Mouse (Mus musculus) common myeloid progenitor, adult 5-6 weeks (primary cell): ENCODE measurements at regions not wholly inside any gene's neighbourhood (a gene's known extent, or its start where the extent isn't known, plus 50 kb on each side); places are given as distances from the start of the nearest gene placed in this dataset.

Experiments used
- ATAC-seq: replicated peaks from 2 replicates; pipeline ENCODE4 v1.8.0; 2016; ENCODE audit warnings: low read depth, mild to moderate bottlenecking, moderate TSS enrichment, inconsistent platforms; ENCODE audit not compliant: poor library complexity, severe bottlenecking

DNA sequence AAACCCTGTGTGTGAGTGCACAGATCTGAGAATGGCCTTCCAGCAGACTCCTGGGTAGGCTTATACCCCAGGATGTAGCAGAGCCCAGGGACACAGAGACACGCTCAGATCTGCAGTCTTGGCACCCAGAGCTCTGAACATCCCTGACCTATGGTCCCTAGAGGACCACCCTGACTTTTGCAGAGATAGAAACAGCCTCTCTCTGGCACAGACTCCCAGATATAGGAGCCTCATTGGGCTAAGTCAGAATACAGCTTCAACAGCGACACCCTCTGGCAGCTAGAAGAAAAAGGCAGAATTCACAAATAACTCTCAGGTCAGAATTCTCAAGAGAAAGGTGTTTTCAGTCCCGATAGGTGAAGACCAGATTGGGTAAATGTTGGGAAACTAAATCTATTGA is 115.3 kb upstream of the Clint1 start:
- ATAC-seq, result no peak

DNA sequence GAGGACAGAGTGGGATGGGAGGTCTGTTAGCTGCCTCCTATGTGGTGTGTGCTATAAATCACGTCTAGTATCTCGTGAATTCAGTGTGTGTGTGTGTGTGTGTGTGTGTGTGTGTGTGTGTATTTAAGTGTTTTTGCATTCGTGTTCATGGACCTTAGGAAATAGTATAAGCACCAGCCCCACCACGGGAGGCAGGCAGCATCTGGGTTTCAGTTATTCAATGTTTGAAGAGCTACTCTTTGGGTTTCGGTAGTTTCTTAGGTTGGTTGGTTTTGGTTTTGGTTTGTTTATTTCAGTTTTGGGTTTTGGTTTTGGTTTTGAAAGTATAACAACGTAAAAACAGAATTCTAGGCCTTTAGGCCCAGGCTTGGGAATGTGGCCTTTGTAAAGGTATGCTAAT is 113.5 kb upstream of the Clint1 start:
- ATAC-seq, result no peak

- no peak for ATAC-seq
Observed at GRCm38 (mm10) chr11:45745941-45746340, 105.9 kb upstream of the Clint1 start.

GRCm38 (mm10) chr11:45750249-45750648 is 101.6 kb upstream of the Clint1 start:
- no peak for ATAC-seq

- peak; percentile 97 for ATAC-seq
Observed at GRCm38 (mm10) chr11:45752237-45752636, 99.6 kb upstream of the Clint1 start.

DNA sequence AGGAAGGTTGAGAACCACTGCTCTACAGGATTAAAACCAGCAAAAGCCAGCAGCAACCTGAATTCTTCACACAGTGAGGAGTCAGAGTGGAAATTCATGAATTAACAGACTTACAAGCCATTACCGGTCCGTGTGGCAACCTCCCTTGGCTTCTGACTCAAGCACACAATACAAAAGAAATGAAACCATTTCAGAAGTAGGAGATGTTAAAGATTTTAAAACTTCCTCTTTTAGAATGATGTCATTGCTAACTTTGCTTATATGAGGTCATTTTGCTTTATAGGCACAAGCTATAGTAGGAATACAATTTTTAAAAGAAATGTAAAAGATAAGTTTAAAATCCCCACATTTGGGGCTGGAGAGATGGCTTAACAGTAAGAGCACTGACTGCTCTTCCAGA is 99.1 kb upstream of the Clint1 start:
- ATAC-seq, result peak; percentile 68

GRCm38 (mm10) chr11:45767081-45767480 is 84.8 kb upstream of the Clint1 start:
- ATAC-seq, result no peak

DNA sequence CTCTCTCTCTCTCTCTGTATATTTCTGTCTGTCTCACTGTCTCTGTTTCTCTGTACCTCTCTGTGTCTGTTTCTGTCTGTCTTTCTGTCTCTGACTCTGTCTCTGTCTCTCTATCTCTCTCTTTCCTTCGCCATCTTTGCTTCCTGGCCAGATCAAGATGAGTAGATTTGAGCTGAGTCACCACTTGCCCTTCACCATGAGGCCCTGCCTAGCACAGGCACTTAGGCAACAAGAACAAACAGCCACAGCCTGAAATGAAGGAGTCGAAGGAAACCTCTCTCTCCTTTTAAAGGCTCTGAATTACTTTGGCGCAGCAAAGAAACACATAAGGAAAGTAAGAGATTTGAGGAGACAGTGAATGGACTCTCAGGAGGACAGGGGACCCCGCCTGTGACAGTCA is 69.4 kb upstream of the Clint1 start:
- ATAC-seq, result no peak

DNA sequence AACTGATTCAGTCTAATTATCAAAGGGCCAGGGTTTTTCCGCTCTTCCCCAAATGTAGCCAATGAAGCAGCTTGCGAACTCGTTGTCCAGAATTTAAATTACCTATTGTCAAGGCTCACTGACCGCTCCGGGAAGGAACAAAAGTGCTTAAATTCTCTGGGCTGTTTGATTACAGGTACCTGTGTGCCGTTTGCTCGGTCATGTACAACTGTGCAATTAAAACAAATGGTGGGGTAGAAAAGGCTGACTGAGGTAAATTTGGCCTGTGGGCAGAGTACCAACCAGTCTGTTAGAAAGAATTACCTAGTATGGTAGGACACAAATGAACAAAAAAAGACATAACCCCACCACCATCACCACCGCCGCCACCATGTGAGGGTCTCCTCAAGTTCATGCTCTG is 66.0 kb upstream of the Clint1 start:
- no peak for ATAC-seq

DNA sequence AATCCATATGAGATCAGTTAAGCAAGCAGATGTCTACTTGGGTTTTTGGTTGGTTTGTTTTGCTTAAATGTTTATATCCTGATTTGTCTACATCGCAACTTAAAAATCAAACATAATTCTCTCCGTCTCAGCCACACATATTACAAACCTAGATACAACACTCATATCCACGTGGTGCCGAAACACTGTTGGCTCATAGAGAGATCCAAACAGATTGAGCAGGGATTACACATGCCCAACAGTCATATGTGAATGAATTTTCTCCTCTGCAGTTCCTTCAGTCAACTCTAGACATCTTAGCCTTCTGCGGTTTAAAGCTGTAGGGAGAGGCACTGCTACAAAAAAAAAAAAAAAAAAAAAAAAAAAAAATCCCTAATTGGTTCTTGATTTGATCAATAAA is 64.4 kb upstream of the Clint1 start:
- ATAC-seq, result no peak

GRCm38 (mm10) chr11:45789886-45790285 is 62.0 kb upstream of the Clint1 start:
- ATAC-seq, result no peak

DNA sequence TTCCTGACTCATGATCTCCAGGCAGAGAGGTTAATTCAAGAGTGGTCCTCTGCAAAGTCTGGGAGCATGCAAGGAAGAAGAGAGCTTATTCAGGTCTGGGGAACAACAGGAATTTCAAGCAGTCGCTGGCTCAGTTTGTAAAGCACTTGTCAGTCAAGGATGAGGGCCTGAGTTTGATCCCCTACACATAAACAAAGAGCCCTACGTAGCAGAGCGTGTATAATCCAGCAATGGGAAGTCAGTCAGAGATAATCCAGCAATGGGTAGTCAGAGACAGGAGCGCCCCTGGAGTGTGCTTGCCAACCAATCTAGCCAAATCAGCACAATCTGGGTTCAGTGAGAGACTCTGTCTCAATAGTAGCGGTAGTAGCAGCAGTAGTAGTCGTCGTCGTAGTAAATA is 61.3 kb upstream of the Clint1 start:
- ATAC-seq, result no peak

DNA sequence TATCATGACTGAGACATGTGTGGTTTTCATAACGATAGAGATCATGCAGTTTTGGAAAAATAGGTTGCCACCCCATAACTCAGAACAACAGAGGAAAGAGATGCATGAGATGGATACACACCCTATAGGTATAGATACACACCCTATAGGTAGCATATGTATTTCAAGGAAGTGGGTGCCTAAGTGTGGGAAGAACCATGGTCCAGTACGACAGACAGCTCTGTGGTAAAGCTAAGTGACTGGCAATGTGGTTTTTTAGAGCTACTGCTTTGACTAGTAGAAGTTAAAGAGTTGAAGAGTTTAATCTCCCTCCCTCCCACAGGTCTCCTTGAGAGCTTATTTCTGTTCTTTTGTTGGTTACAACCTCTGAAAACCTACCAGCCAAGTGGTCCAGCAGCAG is 60.2 kb upstream of the Clint1 start:
- ATAC-seq, result no peak

DNA sequence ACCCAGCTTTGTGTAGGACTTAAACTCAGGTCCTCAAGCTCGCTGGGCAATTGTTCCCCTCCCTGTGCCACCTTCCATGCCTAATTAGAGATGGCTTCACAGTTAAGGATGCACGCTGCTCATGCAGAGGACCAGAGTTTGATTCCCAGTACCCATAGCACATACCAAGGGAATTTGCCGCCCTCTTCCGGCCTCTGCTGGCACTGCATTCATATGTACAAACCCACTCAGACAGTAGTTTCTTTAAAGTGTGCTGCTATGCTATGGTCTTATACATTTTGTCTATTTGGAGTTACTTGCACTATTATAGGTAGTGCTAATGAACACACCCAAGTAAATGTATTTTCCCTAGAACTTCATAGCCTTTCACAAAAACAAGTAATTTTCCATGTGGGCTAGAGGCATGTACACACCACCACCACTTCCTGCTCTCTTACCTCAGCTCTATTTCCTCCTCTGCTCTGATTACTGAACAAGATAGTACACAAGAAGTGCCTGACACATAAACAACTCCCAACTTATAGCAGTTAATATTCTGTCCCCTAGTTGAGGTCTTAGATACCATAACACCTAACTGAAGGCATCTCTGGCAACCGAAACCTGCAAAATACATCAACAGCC is 57.4 kb upstream of the Clint1 start:
- peak; percentile 62 for ATAC-seq

- no peak for ATAC-seq
Observed at GRCm38 (mm10) chr11:45795322-45795721, 56.5 kb upstream of the Clint1 start.

- ATAC-seq, result peak; percentile 95
Observed at GRCm38 (mm10) chr11:45795731-45796130, 56.1 kb upstream of the Clint1 start.

GRCm38 (mm10) chr11:45799732-45800386 is 52.0 kb upstream of the Clint1 start:
- no peak for ATAC-seq
